Mouse (Mus musculus): Measurements from ENCODE around the gene Taok1.

The Taok1 gene

GRCm38 (mm10) chr11:77492311-77492871, 115.2 kb downstream of the Taok1 start:
- no peak for DNase-seq (ENCODE audit: low spot score in 2 of 2)

DNA sequence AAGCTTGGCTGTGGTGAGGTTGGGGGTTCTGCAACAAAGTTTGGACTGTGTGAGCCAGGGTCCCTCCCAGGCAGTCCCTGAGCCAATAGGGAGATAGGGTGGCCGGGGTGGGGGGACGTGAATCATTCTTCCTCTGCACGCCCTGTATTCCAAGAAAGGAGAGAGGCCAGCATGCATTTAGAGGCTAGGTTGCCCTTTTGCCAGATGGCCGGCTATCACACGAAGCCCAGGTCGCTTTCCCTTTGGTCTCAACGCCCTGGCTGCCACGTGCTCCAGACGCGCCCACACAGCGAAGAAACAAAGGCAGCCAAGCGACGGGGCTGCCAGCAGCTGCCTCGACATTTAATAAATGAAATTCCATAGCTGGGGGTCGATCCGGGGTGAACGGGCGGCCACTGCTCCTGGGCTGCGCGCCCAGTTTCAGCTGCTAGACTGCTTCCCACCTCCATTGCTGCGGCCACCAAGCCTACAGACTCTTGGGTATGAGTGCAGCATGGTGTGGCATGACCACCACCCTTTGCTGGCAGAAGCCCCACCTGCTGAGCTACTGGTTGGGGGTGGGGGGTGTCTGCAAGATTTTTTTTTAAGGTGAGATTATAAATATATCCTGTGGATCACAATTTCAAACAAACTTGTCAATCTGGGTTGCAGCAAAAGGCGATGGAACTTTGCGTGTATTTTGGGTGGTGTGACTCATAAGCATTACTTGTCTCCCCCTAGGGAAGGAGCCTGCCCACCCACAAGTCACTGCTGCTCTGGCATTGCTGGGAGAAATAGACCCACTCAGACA, 115.9 kb downstream of the Taok1 start:
- peak in 1 of 2 experiments; percentile 30 for DNase-seq (ENCODE audit: low spot score in 2 of 2)

DNA sequence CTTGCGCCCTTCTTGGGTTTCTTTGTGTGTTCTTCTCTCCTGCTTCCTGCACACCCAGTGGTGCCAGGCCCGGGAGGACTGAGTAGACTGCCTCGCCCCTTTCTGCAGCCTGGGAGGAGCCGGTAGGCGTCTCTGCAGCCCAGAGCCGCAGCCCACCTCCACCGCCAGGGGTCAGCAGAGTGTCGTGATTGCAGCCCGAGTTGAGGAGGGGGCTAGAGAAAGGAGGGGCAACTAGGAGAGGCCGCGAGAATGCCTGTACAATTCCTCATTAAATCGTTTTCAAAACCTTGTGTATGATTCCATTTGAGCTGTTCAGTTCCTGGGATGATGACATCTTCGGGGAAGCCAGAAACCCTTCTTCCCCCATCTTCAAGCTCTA, 116.5 kb downstream of the Taok1 start:
- peak; percentile 71 to 84 for DNase-seq (ENCODE audit: low spot score in 2 of 2)

GRCm38 (mm10) chr11:77490451-77490850, 117.2 kb downstream of the Taok1 start:
- DNase-seq (ENCODE audit: low spot score in 2 of 2): no peak

GRCm38 (mm10) chr11:77489591-77490235, 117.9 kb downstream of the Taok1 start, which contains the start of gene Ankrd13b:
Gene Ankrd13b, minus strand, starts transcription at chr11:77489678.
- peak in 1 of 2 experiments; percentile 32 for DNase-seq (ENCODE audit: low spot score in 2 of 2)

DNA sequence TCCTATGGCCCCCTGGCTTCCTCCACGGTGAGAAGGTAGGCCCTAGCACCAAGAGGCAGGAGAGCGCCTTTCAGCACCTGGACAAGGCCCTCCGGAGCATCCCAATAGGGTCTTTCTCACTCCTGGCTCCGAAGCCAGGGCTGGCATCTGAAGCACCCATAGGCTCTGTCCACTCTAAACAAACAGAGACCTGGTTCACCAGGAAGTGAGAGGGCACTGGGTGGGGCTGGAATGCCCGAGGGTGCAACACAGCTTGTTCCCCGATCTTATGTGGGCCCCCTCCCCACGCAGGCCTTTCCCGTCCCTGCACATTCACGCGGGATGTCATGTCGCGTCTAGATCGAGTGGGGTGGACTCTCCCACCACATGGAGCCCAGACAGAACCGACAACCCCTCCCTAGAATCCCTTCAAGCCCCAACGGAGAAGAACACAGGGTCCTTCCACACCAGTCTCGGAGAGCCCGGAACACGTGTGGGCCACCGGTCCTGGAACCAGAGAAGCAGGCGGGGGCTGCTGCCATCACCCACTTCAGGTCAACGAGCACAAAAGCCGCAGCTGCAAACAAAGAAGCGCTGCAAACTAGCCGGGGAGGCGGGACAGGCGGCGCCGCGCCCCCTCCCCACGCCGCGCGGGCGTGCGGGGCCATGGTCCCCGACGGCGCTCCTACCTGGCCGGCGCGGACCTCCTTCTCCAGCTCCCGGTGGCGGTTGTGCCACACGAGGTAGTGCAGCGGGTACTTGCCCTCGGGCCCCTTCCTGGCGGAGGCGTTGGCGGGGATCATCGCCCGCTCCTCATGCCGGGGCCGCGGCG, 118.6 kb downstream of the Taok1 start:
- DNase-seq (ENCODE audit: low spot score in 2 of 2): no peak

- DNase-seq (ENCODE audit: low spot score in 2 of 2): no peak
These were observed 120.8 kb downstream of the Taok1 start for GRCm38 (mm10) chr11:77486798-77487197.

- DNase-seq (ENCODE audit: low spot score in 2 of 2): no peak
These were observed 122.4 kb downstream of the Taok1 start for GRCm38 (mm10) chr11:77485229-77485628.

GRCm38 (mm10) chr11:77483510-77484255, 123.9 kb downstream of the Taok1 start:
- DNase-seq (ENCODE audit: low spot score in 2 of 2): peak; percentile 37 to 52

- no peak for DNase-seq (ENCODE audit: low spot score in 2 of 2)
These were observed 124.6 kb downstream of the Taok1 start for GRCm38 (mm10) chr11:77483043-77483442.
